Mouse (Mus musculus) intestine, embryonic 16.5 days (tissue): ENCODE measurements at regions not wholly inside any gene's neighbourhood (a gene's known extent, or its start where the extent isn't known, plus 50 kb on each side); places are given as distances from the start of the nearest gene placed in this dataset.

Source experiments
- ATAC-seq: fragments of 200-750 bp; cut with Nextera tagmentation; 2 replicates; pipeline ENCODE4 v1.8.0; 2017; ENCODE audit warnings: moderate TSS enrichment, moderate library complexity
- H3K27ac ChIP-seq: fragments of 300-500 bp; sonication (generic); 2 replicates; pipeline ENCODE4 v1.5.1; 2014; ENCODE audit warnings: mild to moderate bottlenecking, low read length
- H3K27me3 ChIP-seq: fragments of 300-500 bp; sonication (generic); replicated peaks from 2 replicates; pipeline ENCODE4 v1.6.1; 2014; ENCODE audit warnings: low read length, control low read depth, mixed read lengths; ENCODE audit not compliant: control insufficient read depth, insufficient read depth
- H3K36me3 ChIP-seq: fragments of 300-500 bp; sonication (generic); 2 replicates; pipeline ENCODE4 v1.6.1; 2014; ENCODE audit warnings: low read length, control low read depth; ENCODE audit not compliant: control insufficient read depth, insufficient read depth
- H3K4me1 ChIP-seq: fragments of 300-500 bp; sonication (generic); 2 replicates; pipeline ENCODE4 v1.6.1; 2014; ENCODE audit warnings: low read length, control low read depth, mixed read lengths; ENCODE audit not compliant: control insufficient read depth, insufficient read depth
- H3K4me2 ChIP-seq: fragments of 300-500 bp; sonication (generic); 2 replicates; pipeline ENCODE4 v1.6.1; 2014; ENCODE audit warnings: low read depth, low read length, control low read depth
- H3K4me3 ChIP-seq: fragments of 300-500 bp; sonication (generic); 2 replicates; pipeline ENCODE4 v1.5.1; 2014; ENCODE audit warnings: mild to moderate bottlenecking, low read length
- H3K9ac ChIP-seq: fragments of 300-500 bp; sonication (generic); 2 replicates; pipeline ENCODE4 v1.6.1; 2014; ENCODE audit warnings: low read depth, low read length
- H3K9me3 ChIP-seq: fragments of 300-500 bp; sonication (generic); 2 replicates; pipeline ENCODE4 v1.6.1; 2016; ENCODE audit warnings: low read length, control low read depth; ENCODE audit not compliant: control insufficient read depth
- WGBS: fragments of 180-500 bp; shearing (Covaris S2); extraction: QIAGEN DNeasy Blood & Tissue Kit; methylation state at CpG from one replicate; pipeline ENCODE4 v1.1.7; 2014; 5-methylcytosine and 5-hydroxymethylcytosine counted together

DNA sequence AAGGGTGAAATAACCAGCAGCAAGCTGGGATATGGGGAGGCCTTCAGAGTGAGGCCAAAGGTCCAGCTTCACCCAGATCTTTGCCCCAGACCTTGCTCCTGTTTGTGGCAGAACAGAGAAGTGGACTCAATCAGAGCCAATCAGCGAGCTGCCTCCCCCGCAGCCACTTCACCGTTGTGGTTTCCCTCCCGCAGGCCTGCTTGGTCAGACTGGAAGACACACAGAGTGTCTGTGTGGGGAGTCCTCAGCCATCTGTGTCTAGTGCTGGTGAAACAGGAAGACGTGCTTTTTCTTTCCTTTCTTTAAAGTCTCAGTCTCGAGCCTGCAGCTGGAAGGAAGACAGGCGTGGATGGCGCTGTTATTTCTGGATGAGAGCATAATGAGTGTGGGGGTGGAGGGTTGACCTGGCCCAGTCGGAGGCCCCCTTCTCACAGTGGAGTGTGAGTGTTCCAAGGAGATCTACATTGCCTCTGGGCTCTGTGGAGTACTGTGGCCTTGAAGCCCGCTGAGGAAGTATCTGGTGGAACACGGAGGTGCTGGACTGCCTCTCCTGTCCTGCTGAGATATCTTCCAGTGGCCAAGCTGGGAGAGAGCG, 205.5 kb downstream of the Gm5447 start:
- Histone ChIP-seq H3K36me3 (no peaks in the 10 kb centered on the region), H3K9me3 (no peaks in the 10 kb centered on the region), H3K4me3 (0 out of 2 replicates have a peak overlapping the region, but pooled peaks have one; percentile 23), H3K4me1 (peaks cover 26% of the 10 kb centered on the region), H3K27me3 (no peaks in the 10 kb centered on the region), H3K9ac (peak overlapping the region; percentile 31), H3K27ac (peak overlapping the region; percentile 81), H3K4me2 (peak overlapping the region; percentile 19)
- ATAC-seq: peak; percentile 79
- WGBS: 26% methylated on average over 12 of the region's 12 CpGs

DNA sequence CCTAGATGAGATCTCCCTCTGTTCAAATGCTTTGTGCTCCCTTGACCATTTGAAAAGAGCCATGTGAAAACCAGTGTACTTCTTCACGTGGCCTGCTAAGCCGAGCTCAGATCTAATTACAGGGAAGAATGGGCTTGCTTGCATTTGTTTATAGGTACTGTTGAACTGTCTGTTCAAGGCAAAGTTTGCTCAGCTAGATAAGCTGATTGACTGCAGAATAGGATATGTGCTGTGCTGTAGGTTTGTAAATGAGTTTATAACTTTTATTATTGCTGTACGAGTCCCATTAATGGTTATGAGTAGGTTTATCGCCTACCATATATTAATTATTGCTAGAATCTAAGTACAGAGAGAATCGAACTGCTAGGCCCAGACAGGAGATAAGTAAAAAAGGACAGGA, 207.5 kb downstream of the Gm5447 start:
- Histone ChIP-seq H3K4me1 (peaks cover 34% of the 10 kb centered on the region), H3K27ac (peak overlapping the region; percentile 36; the same call in 1 of the 2 replicates), H3K4me3 (no peak overlapping the region), H3K4me2 (no peak overlapping the region), H3K9me3 (no peaks in the 10 kb centered on the region), H3K9ac (no peak overlapping the region), H3K36me3 (no peaks in the 10 kb centered on the region), H3K27me3 (no peaks in the 10 kb centered on the region)
- WGBS: 46% methylated on average over 5 of the region's 5 CpGs
- ATAC-seq: peak; percentile 74

DNA sequence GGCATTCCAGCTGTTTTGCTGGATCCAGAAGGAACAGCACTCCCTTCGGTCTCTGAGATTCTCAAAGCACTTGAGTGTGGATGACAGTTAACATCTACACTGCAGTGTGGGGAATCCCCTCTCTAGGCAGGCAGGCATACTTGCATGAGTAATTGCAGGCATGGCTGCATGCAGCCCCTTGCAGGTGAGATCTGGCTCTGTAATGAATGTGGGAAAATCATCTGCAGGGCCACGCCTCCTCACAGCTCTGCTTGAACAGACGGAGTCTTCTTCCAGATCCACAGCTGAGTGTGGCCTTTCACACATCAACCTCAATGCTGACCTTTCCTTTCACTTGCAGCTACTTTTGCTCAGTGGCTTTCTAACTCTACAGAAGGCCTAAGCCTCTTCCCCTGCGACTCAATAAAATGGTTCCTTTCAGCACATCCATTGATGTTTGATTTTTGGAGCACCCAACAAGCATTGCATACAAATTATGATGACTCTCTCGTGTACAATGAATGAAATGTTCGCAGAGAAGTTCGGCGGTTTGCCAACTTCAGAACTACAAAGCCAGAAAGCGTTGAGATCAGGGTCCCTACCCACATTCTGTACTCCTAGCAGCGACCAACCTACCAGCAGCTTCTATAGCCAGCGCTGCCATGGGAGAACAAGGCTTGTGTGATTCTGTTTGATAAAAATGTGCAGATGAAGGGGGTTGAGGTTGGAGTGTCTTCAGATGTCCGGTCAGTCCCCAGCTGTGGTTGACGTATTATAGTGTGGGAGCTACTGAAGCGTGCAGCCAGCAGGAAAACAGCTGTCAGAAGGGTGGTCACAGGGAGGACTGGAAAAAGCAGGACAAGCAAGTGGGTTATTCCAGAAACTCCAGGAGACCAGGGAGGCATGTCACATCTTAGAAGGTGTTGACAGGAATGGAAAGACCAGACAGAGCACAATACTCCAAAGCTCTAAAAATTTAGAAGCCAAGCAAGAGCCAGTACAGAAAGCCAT, 211.1 kb downstream of the Gm5447 start:
- no peak for ATAC-seq
- no peaks in the 10 kb centered on the region for H3K9me3 ChIP-seq

DNA sequence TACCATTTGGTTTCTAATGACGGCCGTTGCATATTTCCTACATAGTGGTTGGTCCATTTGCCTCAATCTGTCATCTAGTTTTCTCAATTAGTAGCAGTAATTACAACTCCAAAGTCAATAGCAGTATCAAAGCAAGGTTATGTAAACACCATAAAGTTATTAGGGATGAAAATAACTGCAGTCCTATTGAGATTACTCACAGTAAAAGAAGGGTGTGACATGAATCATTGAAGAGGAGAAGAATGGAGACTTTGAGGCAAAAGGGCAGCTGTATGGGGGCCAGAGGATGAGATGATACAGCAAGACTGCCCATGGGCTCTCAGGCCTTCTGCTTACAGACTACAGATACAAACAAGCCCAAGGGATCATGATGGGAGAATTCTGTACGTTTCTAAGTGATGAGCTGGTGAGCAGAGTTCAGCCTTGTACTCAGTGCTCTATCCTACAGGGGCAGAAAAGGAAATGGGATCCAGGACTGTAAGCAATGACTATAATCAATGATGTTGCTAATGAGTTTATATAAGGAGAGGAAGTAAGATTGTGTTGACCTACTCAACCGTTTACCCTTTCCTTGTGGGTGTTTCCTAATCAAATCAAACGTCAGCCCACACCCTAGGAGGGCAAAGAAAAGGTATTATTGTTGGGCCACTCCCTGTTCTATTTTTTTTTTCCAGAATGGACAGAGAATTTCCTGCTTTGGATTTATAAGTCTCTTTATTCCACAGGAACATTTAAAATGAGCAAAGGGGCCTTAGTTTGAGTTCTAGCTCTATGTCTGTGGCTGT, 213.0 kb downstream of the Gm5447 start:
- no peaks in the 10 kb centered on the region for H3K9me3 ChIP-seq
- WGBS: 24% methylated on average over 5 of the region's 5 CpGs
- no peaks in the 10 kb centered on the region for H3K27me3 ChIP-seq
- H3K27ac ChIP-seq: peak overlapping the region; percentile 55
- peaks cover 15% of the 10 kb centered on the region for H3K4me1 ChIP-seq
- H3K4me3 ChIP-seq: no peak overlapping the region
- H3K9ac ChIP-seq: no peak overlapping the region
- no peak overlapping the region for H3K4me2 ChIP-seq
- ATAC-seq: peak; percentile 87
- H3K36me3 ChIP-seq: no peaks in the 10 kb centered on the region

More for the DNA sequence above, 211.1 kb downstream of the Gm5447 start:
- Histone ChIP-seq H3K27ac (no peak overlapping the region), H3K9ac (no peak overlapping the region), H3K36me3 (no peaks in the 10 kb centered on the region), H3K4me2 (no peak overlapping the region), H3K4me3 (no peak overlapping the region), H3K4me1 (peaks cover 22% of the 10 kb centered on the region), H3K27me3 (no peaks in the 10 kb centered on the region)
- WGBS: 66% methylated on average over 14 of the region's 14 CpGs

DNA sequence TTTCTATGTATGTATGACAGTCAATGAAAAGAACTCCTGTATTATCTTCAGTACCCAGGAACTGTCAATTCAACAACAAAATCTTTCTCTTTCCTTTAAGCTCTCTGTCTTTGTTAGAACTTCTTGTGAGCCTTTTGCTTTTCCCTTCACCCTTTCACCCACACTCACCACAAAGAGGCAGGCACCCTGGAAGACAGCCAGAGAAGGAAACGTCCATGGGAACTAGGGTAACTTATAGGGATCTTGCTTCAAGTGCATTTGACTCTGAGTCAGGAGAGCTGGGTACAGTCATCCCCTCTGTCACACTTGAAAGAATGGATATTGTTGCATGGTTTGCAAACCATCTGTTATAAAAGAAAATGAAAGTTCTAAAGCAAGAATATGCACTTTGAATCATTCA, 215.1 kb downstream of the Gm5447 start:
- Histone ChIP-seq H3K4me1 (peaks cover 11% of the 10 kb centered on the region), H3K4me3 (no peak overlapping the region), H3K9ac (no peak overlapping the region), H3K27ac (no peak overlapping the region), H3K36me3 (no peaks in the 10 kb centered on the region), H3K4me2 (no peak overlapping the region), H3K27me3 (no peaks in the 10 kb centered on the region), H3K9me3 (no peaks in the 10 kb centered on the region)
- WGBS: 37% methylated on average over 1 of the region's 1 CpGs
- ATAC-seq: no peak

DNA sequence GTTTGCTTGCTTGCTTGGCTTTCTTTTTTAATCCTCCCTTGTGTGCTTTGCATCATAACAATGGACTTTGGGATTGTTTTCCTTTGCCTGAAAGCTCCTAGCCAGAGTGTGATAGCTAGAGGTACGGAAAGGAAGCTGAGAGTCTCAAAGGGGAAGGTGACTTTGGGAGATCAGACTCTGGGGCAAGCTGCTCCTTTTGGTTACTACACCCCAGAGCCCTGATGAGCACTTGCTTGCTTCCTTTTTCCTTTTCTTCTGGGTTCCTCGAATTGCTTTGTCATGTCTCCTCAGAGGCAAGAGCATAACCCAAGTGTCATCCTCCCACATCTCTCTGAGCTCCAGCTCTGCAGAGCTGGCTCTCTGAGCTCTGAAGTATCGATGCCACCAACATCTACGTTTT, 216.0 kb downstream of the Gm5447 start:
- no peak for ATAC-seq
- Histone ChIP-seq H3K4me2 (no peak overlapping the region), H3K27me3 (no peaks in the 10 kb centered on the region), H3K36me3 (no peaks in the 10 kb centered on the region), H3K27ac (no peak overlapping the region), H3K4me1 (peaks cover 7% of the 10 kb centered on the region), H3K9ac (no peak overlapping the region), H3K4me3 (no peak overlapping the region), H3K9me3 (no peaks in the 10 kb centered on the region)
- WGBS: 70% methylated on average over 4 of the region's 4 CpGs

DNA sequence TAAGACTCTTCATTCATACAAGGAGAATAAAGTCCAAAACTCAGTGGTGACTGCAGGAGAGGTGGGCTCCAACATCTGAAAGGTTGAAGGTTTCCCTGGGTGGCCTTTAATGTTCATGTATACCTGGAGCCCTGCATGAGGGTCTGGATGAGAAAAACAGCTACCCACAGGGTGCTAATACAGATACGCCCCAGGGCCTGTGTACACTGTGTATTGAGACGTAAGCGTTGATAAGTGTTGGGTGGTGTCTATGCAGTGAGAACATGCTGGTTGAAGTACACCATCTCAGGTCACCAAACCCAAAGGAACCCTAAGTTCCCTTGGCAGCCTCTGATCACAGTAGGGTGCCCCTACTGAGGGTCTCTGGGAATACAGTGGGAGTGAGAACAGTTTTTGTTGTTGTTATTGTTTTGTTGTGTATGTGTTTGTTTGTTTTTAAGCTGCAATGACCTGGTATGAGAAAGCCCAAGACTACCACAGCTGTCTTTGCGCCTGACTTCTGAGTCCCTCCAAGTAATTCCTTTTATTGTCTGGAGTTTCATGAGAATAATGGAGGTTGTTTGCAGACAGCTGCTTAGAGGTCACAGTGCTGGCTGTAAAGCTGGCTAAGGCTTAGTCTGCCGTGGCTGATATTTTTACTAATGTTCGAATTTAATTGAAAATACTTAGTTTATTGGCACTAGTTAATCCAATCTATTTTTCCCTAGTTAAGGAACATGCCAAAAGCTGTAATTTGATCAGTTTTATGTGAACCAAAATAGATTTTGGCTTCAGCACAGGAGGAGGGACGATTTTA, 217.5 kb downstream of the Gm5447 start:
- WGBS: 78% methylated on average over 7 of the region's 7 CpGs
- H3K4me3 ChIP-seq: no peak overlapping the region
- no peak overlapping the region for H3K9ac ChIP-seq
- no peaks in the 10 kb centered on the region for H3K27me3 ChIP-seq
- no peak for ATAC-seq
- no peak overlapping the region for H3K4me2 ChIP-seq
- no peaks in the 10 kb centered on the region for H3K9me3 ChIP-seq
- H3K27ac ChIP-seq: no peak overlapping the region
- H3K36me3 ChIP-seq: no peaks in the 10 kb centered on the region
- 0 out of 2 replicates have a peak, but pooled peaks cover 3% of the 10 kb centered on the region for H3K4me1 ChIP-seq

DNA sequence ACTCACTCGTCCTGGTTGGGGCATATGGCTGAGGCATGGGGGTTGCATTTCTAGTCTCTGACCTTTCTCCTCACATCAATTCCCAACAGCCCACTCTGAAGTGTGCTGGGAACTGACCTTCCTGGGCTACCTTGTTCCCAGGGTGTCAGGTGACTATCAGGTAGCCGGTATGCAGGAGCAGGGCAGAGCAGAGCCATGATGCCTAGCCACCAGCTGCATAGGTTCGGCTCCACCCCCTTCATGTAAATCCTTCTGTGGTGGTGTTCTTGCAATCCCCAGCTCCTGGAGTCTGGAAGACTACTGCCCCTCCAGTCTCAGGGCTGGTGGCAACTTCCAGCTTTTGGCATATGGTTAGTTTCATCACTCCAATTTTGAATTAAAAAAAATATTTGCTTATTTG, 221.0 kb downstream of the Gm5447 start:
- no peaks in the 10 kb centered on the region for H3K36me3 ChIP-seq
- ATAC-seq: no peak
- no peak overlapping the region for H3K4me3 ChIP-seq
- H3K27me3 ChIP-seq: no peaks in the 10 kb centered on the region
- H3K4me1 ChIP-seq: 0 out of 2 replicates have a peak, but pooled peaks cover 2% of the 10 kb centered on the region
- no peaks in the 10 kb centered on the region for H3K9me3 ChIP-seq
- H3K27ac ChIP-seq: no peak overlapping the region
- no peak overlapping the region for H3K4me2 ChIP-seq
- H3K9ac ChIP-seq: no peak overlapping the region
- 74% methylated on average over 3 of the region's 3 CpGs for WGBS
